Mouse (Mus musculus): ENCODE data around the gene Mdp1. TPM values are rescaled to one million over a fixed set of nuclear protein-coding genes. Genes with fewer than 3 reads are reported as not detected.

Mdp1 gene
- 65.6 and 67.6 TPM in 2 replicates for polyA plus RNA-seq (2016; fragmentation: Nextera tagmentation; extraction: Ambion mirVana)

DNA sequence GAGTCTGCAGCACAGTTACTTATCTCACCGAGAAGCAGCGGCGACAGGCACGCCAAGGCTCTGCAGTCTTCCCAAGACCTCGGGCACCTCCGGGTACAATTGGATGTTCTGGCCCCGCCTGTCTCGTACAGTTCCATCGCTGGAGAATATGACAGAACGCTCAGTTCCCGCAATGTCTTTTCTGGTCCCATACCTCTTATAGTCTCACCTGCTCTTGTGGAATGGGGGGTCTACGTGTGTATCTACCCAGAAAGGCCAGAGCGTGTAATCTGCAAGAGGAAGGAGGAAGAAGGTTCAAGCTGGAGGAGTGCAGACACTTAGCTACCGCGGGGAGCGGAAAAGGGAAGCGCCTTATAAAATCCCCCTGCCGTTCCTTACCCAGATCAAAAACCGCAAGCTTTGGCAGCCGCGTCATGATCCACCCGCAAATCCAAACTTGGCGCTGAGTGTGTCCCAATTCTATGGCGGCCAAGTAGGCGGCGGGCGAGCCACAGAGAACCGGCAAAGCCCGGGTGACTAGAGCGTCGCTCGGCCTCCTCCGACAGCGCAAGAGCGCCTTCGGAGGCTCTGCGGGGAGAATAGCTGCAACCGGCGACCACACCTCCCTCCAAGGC lies at the start of gene Mdp1:
Mdp1 (minus strand) TSS at position 549 of the 614 bp plus-strand sequence.
- Histone ChIP-seq H3K27ac (peak within 1 kb of the TSS; percentile 89), H3K9me3 (no peaks in the 10 kb centered on the region), H3K4me3 (peak within 1 kb of the TSS; percentile 80), H3K27me3 (ENCODE audit: insufficient read depth, poor library complexity, severe bottlenecking) (no peaks in the 10 kb centered on the region), H3K36me3 (peaks cover 54% of the 10 kb centered on the region), H3K4me1 (replicated peaks) (peaks cover 12% of the 10 kb centered on the region)
- peak; percentile 83 for DNase-seq (ENCODE audit: low spot score)
- WGBS = under 1% methylated on average over 39 of the region's 39 CpGs

DNA sequence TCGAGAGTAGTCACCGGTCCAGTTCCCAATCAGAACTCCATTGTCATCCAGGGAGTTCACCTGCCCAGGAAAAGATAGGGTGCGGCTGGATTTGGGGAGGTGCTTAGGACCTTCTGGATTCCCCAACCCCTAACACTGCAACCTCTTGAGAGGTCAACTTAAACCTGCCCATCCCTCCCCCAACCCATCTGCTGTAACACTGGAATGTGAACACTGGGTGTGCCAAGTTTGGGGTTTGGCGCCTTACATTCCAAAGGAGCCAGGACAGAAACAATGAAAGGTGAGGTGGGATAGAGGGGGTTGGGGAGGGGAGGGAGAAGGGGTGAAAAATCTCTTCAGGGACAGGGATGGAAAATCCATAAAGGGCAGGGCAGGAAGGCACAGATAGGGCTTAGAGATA lies 49.2 kb upstream of the Mdp1 start:
- Histone ChIP-seq H3K36me3 (no peaks in the 10 kb centered on the region), H3K27ac (no peak overlapping the region), H3K9me3 (no peaks in the 10 kb centered on the region), H3K27me3 (ENCODE audit: insufficient read depth, poor library complexity, severe bottlenecking) (peaks cover 33% of the 10 kb centered on the region), H3K4me1 (replicated peaks) (peaks cover 13% of the 10 kb centered on the region), H3K4me3 (no peak overlapping the region)
- WGBS = 86% methylated on average over 4 of the region's 4 CpGs
- DNase-seq (ENCODE audit: low spot score) = no peak

DNA sequence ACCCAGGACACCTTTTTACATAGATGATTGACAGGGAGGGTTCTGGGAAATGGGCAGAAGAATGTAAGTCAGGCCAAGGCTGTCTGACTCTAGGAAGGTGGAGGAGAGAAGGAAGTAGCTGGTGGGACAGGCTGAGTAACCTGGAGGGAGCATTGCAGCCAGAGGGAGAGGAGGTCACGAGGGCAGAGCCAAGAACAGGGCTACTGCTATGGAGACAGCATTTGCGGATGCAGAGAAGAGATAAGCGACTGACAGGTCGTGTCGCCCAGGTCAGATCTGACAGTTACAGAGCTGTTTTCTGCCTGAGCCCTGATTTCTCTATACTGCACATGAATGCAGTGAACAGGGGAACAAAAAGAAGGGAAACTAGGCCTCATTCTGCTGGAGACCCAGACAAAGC lies 47.1 kb upstream of the Mdp1 start:
- no peak for DNase-seq (ENCODE audit: low spot score)
- peaks cover 14% of the 10 kb centered on the region for H3K27me3 ChIP-seq (ENCODE audit: insufficient read depth, poor library complexity, severe bottlenecking)
- no peaks in the 10 kb centered on the region for H3K9me3 ChIP-seq
- WGBS = 77% methylated on average over 5 of the region's 5 CpGs
- no peaks in the 10 kb centered on the region for H3K36me3 ChIP-seq
- H3K4me3 ChIP-seq = no peak overlapping the region
- no peaks in the 10 kb centered on the region for H3K4me1 ChIP-seq (replicated peaks)
- H3K27ac ChIP-seq = no peak overlapping the region

DNA sequence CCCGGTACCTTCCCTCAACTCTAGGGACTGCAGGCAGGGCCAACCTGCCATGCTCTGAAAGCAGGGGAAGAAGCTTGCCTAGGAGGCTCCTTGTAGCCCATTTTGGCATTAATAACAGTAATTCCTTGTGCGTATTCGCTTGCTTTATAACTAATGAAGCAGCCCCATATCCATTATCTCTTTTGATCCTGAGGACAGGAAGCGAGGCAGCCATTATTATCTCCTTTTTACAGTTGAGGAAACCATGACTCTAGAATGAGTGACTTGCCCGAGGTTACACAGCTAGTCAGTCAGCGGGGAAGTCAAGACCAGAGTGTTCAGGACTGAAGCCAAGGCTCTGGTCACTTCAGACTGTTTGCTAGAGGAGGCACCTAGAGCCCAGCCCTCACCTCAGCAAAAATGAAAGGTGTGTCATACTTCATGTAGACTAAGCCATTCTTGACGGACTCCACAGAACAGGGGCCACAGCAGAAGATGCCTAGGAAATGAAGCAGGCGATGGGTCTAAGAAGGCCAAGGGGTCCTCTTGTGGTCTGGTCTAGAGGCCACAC lies 45.8 kb upstream of the Mdp1 start:
- 92% methylated on average over 8 of the region's 8 CpGs for WGBS
- Histone ChIP-seq H3K9me3 (no peaks in the 10 kb centered on the region), H3K27ac (no peak overlapping the region), H3K36me3 (no peaks in the 10 kb centered on the region), H3K4me1 (replicated peaks) (0 out of 2 replicates have a peak, but pooled peaks cover under 1% of the 10 kb centered on the region), H3K27me3 (ENCODE audit: insufficient read depth, poor library complexity, severe bottlenecking) (0 out of 2 replicates have a peak, but pooled peaks cover 3% of the 10 kb centered on the region), H3K4me3 (no peak overlapping the region)
- no peak for DNase-seq (ENCODE audit: low spot score)

DNA sequence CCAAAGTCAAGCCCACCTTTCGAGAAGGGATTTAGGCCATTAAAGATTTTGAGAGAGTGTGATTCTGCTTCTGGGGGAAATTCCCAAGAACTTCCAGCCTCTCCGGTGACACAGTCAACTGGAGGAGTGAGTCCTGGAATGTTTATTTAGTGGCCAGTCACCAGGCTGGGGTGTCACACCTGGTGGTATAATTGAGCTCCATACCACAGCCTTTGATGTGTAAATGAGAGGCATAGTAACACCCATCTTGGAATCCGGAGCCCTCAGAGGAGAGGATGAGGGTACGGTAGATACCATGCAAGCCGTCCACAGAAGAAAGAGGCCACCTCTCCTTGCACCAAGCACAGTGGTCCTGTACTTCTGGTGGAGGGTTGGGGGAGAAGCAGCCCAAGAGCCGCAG lies 42.5 kb upstream of the Mdp1 start:
- Histone ChIP-seq H3K36me3 (no peaks in the 10 kb centered on the region), H3K27me3 (ENCODE audit: insufficient read depth, poor library complexity, severe bottlenecking) (no peaks in the 10 kb centered on the region), H3K4me1 (replicated peaks) (0 out of 2 replicates have a peak, but pooled peaks cover 2% of the 10 kb centered on the region), H3K4me3 (no peak overlapping the region), H3K9me3 (no peaks in the 10 kb centered on the region), H3K27ac (no peak overlapping the region)
- no peak for DNase-seq (ENCODE audit: low spot score)
- WGBS = 69% methylated on average over 6 of the region's 6 CpGs

DNA sequence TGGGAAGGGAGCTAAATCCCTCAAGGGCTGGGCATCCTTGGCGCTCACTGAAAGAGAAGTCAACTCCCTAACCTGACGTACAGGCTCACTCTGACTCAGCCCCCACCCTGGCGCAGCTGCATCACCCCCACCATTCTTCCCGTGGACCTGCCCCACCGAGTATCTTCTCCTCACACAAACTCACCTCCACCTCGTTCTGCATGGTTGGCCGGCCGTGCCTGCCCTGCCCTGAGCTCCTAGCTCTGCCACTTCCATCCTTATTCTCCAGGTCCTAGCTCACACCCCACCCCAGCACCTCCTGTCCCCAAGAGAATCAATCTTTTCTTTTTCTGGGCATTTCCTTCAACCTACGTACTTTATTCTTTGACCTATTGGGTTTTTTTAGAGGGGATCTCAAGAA lies 40.8 kb upstream of the Mdp1 start:
- Histone ChIP-seq H3K9me3 (no peaks in the 10 kb centered on the region), H3K36me3 (no peaks in the 10 kb centered on the region), H3K27me3 (ENCODE audit: insufficient read depth, poor library complexity, severe bottlenecking) (no peaks in the 10 kb centered on the region), H3K27ac (no peak overlapping the region), H3K4me1 (replicated peaks) (0 out of 2 replicates have a peak, but pooled peaks cover 2% of the 10 kb centered on the region), H3K4me3 (no peak overlapping the region)
- WGBS = 64% methylated on average over 9 of the region's 9 CpGs
- DNase-seq (ENCODE audit: low spot score) = no peak

DNA sequence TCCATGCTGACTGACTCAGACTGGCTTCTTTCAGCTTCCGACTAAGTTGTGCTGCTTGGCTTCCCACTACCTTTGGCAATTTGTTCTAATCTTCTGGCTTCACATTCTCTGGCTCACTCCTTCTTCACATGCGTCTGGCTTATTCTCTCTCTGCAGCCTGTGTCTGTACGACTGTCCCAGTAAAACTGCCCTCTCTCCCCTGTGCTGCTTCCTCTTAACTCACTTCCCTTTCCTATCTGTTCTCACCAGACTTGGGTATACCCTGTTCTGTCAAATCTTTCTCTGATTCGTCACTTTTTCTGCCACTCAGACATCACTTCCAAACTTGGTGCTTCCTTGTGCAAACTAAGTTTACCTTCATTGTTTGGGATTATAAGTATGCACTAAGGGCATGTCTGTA lies 36.9 kb upstream of the Mdp1 start:
- H3K4me1 ChIP-seq (replicated peaks) = 0 out of 2 replicates have a peak, but pooled peaks cover 2% of the 10 kb centered on the region
- no peaks in the 10 kb centered on the region for H3K36me3 ChIP-seq
- no peak for DNase-seq (ENCODE audit: low spot score)
- WGBS = 89% methylated on average over 4 of the region's 4 CpGs
- H3K9me3 ChIP-seq = peaks cover 8% of the 10 kb centered on the region; the same call in 1 of the 2 replicates
- no peak overlapping the region for H3K27ac ChIP-seq
- no peaks in the 10 kb centered on the region for H3K27me3 ChIP-seq (ENCODE audit: insufficient read depth, poor library complexity, severe bottlenecking)
- H3K4me3 ChIP-seq = no peak overlapping the region

DNA sequence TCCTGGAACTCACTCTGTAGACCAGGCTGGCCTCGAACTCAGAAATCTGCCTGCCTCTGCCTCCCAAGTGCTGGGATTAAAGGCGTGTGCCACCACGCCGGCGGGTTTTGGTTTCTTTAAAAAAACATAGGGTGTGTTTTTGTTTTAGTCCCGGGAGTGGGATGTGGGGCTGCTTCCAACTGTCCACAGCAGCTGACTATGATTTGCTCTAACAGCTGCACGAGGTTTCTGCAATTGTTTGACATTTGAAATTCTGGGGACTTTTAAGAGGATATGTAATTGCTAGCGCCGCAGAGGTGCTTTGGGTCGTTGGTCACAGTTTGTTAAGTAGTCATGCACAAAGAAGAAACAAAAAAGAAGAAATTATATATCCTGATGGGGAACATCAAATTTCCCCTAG lies 29.1 kb upstream of the Mdp1 start:
- H3K27ac ChIP-seq = no peak overlapping the region
- H3K36me3 ChIP-seq = no peaks in the 10 kb centered on the region
- DNase-seq (ENCODE audit: low spot score) = no peak
- 79% methylated on average over 10 of the region's 10 CpGs for WGBS
- H3K27me3 ChIP-seq (ENCODE audit: insufficient read depth, poor library complexity, severe bottlenecking) = no peaks in the 10 kb centered on the region
- H3K4me1 ChIP-seq (replicated peaks) = no peaks in the 10 kb centered on the region
- no peak overlapping the region for H3K4me3 ChIP-seq
- H3K9me3 ChIP-seq = peaks cover 5% of the 10 kb centered on the region; the same call in 1 of the 2 replicates

DNA sequence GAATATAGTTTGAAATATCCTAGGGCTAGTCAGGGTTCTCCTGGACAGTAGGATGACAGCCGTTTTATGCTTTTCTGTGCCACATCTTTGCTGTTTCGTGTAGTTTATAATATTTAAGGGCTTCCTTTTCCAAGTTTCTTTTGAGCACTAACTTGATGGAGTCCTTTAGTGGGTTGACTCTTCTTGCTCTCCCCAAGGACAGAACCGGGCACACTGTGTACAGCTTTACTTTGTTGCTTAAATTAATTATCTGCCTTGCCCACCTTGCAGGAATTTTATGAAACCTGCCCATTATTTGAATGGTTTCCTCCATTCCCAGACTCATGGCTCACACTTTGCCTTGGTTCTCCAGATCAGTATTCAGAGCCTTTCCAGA lies 21.8 kb upstream of the Mdp1 start:
- Histone ChIP-seq H3K36me3 (peaks cover 36% of the 10 kb centered on the region), H3K4me3 (peak overlapping the region; percentile 93), H3K4me1 (replicated peaks) (peaks cover 13% of the 10 kb centered on the region), H3K9me3 (no peaks in the 10 kb centered on the region), H3K27me3 (ENCODE audit: insufficient read depth, poor library complexity, severe bottlenecking) (no peaks in the 10 kb centered on the region), H3K27ac (peak overlapping the region; percentile 93)
- DNase-seq (ENCODE audit: low spot score) = no peak
- 17% methylated on average over 3 of the region's 3 CpGs for WGBS

DNA sequence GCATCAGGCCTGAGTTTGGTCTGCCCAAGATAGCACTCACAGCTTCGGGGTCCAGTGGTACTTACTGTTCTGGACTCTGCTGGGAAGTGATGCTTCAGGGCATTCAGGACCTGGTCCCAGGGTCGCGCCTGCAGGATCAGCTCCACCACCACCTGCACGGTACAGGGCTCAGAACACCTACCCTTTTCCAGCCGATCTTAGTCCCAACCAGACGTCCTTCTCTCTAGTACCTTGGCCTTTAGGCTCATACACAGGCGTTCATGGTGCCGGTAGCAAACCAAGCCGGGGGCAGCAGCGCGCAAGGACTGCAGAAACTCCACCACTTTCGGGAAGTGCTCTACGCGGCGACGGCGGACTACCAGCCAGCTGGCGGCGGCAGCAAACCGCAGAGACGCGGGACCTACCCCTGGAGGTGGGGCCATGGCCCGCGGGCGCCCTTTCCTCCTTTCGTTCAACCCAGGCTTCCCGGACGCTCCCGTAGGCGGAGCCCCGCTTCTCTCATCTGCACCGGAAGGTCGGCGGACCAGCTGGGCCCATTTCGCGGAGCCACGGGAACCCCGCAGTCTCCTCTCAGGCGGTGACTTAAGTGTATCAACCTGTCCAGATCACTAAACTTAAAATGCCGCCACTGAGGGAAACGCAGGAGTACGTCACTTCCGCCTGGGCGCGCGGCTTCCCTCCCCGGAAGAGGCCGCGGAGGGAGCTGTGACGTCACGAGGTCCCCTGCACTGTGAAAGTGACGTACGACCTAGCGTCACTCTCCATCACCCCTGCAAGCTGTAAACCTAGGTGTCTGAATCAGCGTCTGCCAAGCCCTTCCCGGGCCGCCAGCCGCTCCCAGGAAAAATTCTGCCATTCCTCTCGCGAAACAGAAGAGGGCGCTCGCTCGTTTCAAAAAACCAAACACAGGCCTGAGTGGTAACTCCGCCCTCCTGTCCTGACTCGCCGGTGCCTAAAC lies 21.1 kb upstream of the Mdp1 start, which contains the start of gene Tinf2:
Tinf2 (minus strand) TSS at position 661 of the 958 bp plus-strand sequence.
- Histone ChIP-seq H3K36me3 (peaks cover 42% of the 10 kb centered on the region), H3K4me3 (peak within 1 kb of the TSS; percentile 93), H3K9me3 (no peaks in the 10 kb centered on the region), H3K27ac (peak within 1 kb of the TSS; percentile 93), H3K4me1 (replicated peaks) (peaks cover 13% of the 10 kb centered on the region), H3K27me3 (ENCODE audit: insufficient read depth, poor library complexity, severe bottlenecking) (no peaks in the 10 kb centered on the region)
- peak; percentile 95 for DNase-seq (ENCODE audit: low spot score)
- under 1% methylated on average over 66 of the region's 66 CpGs for WGBS

DNA sequence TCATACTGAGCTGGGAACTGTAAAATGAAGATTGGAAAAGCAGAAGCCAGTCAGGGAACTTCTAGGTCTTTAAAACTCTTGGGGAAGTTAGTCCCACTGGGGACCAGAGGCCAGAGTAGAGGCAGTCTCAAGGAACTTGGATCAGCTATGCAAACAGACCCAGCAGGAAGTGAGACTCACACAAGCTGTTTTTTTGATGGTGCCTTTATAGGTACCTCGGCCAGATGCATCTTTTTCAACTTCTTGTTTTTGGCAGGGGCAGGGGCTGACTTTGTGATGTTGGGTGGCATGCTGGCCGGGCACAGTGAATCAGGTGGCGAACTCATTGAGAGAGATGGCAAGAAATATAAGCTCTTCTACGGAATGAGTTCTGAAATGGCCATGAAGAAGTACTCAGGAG lies 17.3 kb upstream of the Mdp1 start:
- Histone ChIP-seq H3K36me3 (peaks cover 60% of the 10 kb centered on the region), H3K27ac (no peak overlapping the region), H3K4me1 (replicated peaks) (peaks cover 19% of the 10 kb centered on the region), H3K4me3 (no peak overlapping the region), H3K27me3 (ENCODE audit: insufficient read depth, poor library complexity, severe bottlenecking) (no peaks in the 10 kb centered on the region), H3K9me3 (no peaks in the 10 kb centered on the region)
- DNase-seq (ENCODE audit: low spot score) = no peak
- 85% methylated on average over 4 of the region's 4 CpGs for WGBS

DNA sequence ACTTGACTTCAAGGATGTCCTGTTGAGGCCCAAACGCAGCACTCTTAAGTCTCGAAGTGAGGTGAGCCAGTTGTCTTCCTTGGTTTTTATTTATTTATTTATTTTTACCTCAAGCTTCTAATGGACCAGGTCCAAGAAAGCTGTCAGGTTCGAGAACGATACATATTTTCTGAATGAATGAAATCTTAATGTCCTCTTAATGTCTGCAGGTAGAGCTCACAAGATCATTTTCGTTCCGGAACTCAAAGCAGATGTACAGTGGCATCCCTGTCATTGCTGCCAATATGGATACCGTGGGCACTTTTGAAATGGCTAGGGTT lies 12.4 kb upstream of the Mdp1 start:
- peaks cover 44% of the 10 kb centered on the region for H3K36me3 ChIP-seq
- peak overlapping the region; percentile 74 for H3K4me3 ChIP-seq
- no peaks in the 10 kb centered on the region for H3K9me3 ChIP-seq
- H3K27me3 ChIP-seq (ENCODE audit: insufficient read depth, poor library complexity, severe bottlenecking) = no peaks in the 10 kb centered on the region
- peak overlapping the region; percentile 96; the same call in 1 of the 2 replicates for H3K27ac ChIP-seq
- peaks cover 21% of the 10 kb centered on the region for H3K4me1 ChIP-seq (replicated peaks)
- 79% methylated on average over 7 of the region's 7 CpGs for WGBS
- no peak for DNase-seq (ENCODE audit: low spot score)
